Mouse (Mus musculus) limb, embryonic 12.5 days (tissue): ENCODE results near the gene Myo1a. TPM values are rescaled to one million over a fixed set of nuclear protein-coding genes. Genes with fewer than 3 reads are reported as not detected.

Experiments
- ATAC-seq: fragments of 200-750 bp; cut with Nextera tagmentation; 2 replicates; pipeline ENCODE4 v1.8.0; 2017; ENCODE audit warnings: low read depth, moderate TSS enrichment; ENCODE audit not compliant: insufficient number of reproducible peaks, insufficient read depth, low FRiP score, low TSS enrichment
- H3K27ac ChIP-seq: fragments of 300-500 bp; sonication (generic); 2 replicates; pipeline ENCODE4 v1.5.1; 2016; ENCODE audit warnings: mild to moderate bottlenecking, moderate library complexity
- H3K27me3 ChIP-seq: fragments of 300-500 bp; sonication (generic); 2 replicates; pipeline ENCODE4 v1.6.1; 2016; ENCODE audit warnings: mild to moderate bottlenecking, moderate library complexity
- H3K36me3 ChIP-seq: fragments of 300-500 bp; sonication (generic); 2 replicates; pipeline ENCODE4 v1.6.1; 2016; ENCODE audit warnings: mild to moderate bottlenecking, moderate library complexity
- H3K4me1 ChIP-seq: fragments of 300-500 bp; sonication (generic); replicated peaks from 2 replicates; pipeline ENCODE4 v1.6.1; 2016
- H3K4me2 ChIP-seq: fragments of 300-500 bp; sonication (generic); 2 replicates; pipeline ENCODE4 v1.6.1; 2016; ENCODE audit warnings: mild to moderate bottlenecking, moderate library complexity
- H3K4me3 ChIP-seq: fragments of 300-500 bp; sonication (generic); replicated peaks from 2 replicates; pipeline ENCODE4 v1.5.1; 2016; ENCODE audit warnings: mild to moderate bottlenecking
- H3K9ac ChIP-seq: fragments of 300-500 bp; sonication (generic); replicated peaks from 2 replicates; pipeline ENCODE4 v1.6.1; 2016; ENCODE audit warnings: mild to moderate bottlenecking, moderate library complexity
- H3K9me3 ChIP-seq: fragments of 300-500 bp; sonication (generic); 2 replicates; pipeline ENCODE4 v1.6.1; 2016; ENCODE audit warnings: mild to moderate bottlenecking, moderate library complexity
- WGBS: fragments of 180-500 bp; shearing (Covaris S2); methylation state at CpG from one replicate; pipeline ENCODE4 v1.1.7; 2016; 5-methylcytosine and 5-hydroxymethylcytosine counted together
- polyA plus RNA-seq: library from polyadenylated mRNA; unstranded; fragments of >200 nt; fragmentation: Nextera tagmentation; extraction: Ambion mirVana; gene quantifications from 2 replicates; pipeline ENCODE4 v1.2.1, GENCODE M21; 2016

The Myo1a gene
- polyA plus RNA-seq, 1 experiment from 2014 or later = 0.59 TPM

GRCm38 (mm10) chr10:127730933-127731310 lies 26.0 kb downstream of the Myo1a start:
- ATAC-seq = no peak
- Histone ChIP-seq H3K27me3 (peaks cover 16% of the 10 kb centered on the region), H3K4me1 (peaks cover 6% of the 10 kb centered on the region; the same call in 1 of the 2 replicates), H3K36me3 (no peaks in the 10 kb centered on the region), H3K4me2 (no peak overlapping the region), H3K27ac (no peak overlapping the region), H3K4me3 (no peak overlapping the region), H3K9me3 (no peaks in the 10 kb centered on the region), H3K9ac (no peak overlapping the region)
- WGBS = 44% methylated on average over 9 of the region's 9 CpGs

- H3K4me1 ChIP-seq = peaks cover 6% of the 10 kb centered on the region; the same call in 1 of the 2 replicates
- no peaks in the 10 kb centered on the region for H3K36me3 ChIP-seq
- H3K9me3 ChIP-seq = no peaks in the 10 kb centered on the region
- H3K4me3 ChIP-seq = no peak overlapping the region
- H3K27me3 ChIP-seq = peaks cover 15% of the 10 kb centered on the region
- ATAC-seq = no peak
- H3K4me2 ChIP-seq = no peak overlapping the region
- no peak overlapping the region for H3K27ac ChIP-seq
- whole genome bisulfite sequencing = 24% methylated on average over 5 of the region's 5 CpGs
- H3K9ac ChIP-seq = no peak overlapping the region
Measured at GRCm38 (mm10) chr10:127731397-127731796, 26.4 kb downstream of the Myo1a start.

DNA sequence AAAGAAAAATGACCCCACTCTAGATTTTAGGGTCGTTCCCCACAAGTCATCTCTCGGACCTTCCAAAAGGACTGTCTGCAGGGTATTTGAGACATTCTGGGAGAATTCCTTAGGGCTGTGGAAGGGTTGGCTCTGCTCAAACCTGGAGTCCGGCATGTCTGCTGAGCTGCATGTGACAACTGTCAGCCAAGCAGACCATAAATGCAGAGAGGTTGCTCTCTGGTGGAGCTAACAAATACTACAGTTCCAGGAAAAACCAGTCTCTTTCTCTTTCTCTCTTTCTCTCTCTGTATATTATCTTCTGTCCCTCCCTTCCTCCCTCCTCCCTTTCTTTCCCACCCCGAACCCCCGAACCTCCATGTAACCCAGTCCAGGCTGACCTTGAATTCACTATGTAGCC lies 29.5 kb downstream of the Myo1a start:
- Histone ChIP-seq H3K4me3 (no peak overlapping the region), H3K4me2 (no peak overlapping the region), H3K9ac (no peak overlapping the region), H3K36me3 (no peaks in the 10 kb centered on the region), H3K27ac (no peak overlapping the region), H3K27me3 (no peaks in the 10 kb centered on the region; the same call in 1 of the 2 replicates), H3K4me1 (peaks cover 8% of the 10 kb centered on the region; the same call in 1 of the 2 replicates), H3K9me3 (peaks cover 3% of the 10 kb centered on the region; the same call in 1 of the 2 replicates)
- WGBS = 51% methylated on average over 5 of the region's 5 CpGs
- no peak for ATAC-seq

GRCm38 (mm10) chr10:127736266-127736665 lies 31.3 kb downstream of the Myo1a start:
- Histone ChIP-seq H3K9ac (no peak overlapping the region), H3K4me3 (no peak overlapping the region), H3K27ac (no peak overlapping the region), H3K4me2 (no peak overlapping the region), H3K4me1 (peaks cover 14% of the 10 kb centered on the region), H3K9me3 (peaks cover 3% of the 10 kb centered on the region; the same call in 1 of the 2 replicates), H3K36me3 (peaks cover 1% of the 10 kb centered on the region; the same call in 1 of the 2 replicates), H3K27me3 (no peaks in the 10 kb centered on the region; the same call in 1 of the 2 replicates)
- 77% methylated on average over 2 of the region's 2 CpGs for WGBS
- no peak for ATAC-seq

- no peak overlapping the region for H3K4me3 ChIP-seq
- no peak overlapping the region for H3K9ac ChIP-seq
- peaks cover 3% of the 10 kb centered on the region; the same call in 1 of the 2 replicates for H3K9me3 ChIP-seq
- H3K27me3 ChIP-seq = no peaks in the 10 kb centered on the region; the same call in 1 of the 2 replicates
- no peak overlapping the region for H3K27ac ChIP-seq
- H3K4me2 ChIP-seq = no peak overlapping the region
- peaks cover 13% of the 10 kb centered on the region for H3K4me1 ChIP-seq
- ATAC-seq = no peak
- WGBS = 73% methylated on average over 4 of the region's 4 CpGs
- peaks cover 8% of the 10 kb centered on the region for H3K36me3 ChIP-seq
Measured at GRCm38 (mm10) chr10:127736916-127737315, 31.9 kb downstream of the Myo1a start.

GRCm38 (mm10) chr10:127737552-127737951 lies 32.6 kb downstream of the Myo1a start:
- H3K9ac ChIP-seq = no peak overlapping the region
- 30% methylated on average over 2 of the region's 2 CpGs for WGBS
- H3K4me2 ChIP-seq = no peak overlapping the region
- no peak overlapping the region for H3K4me3 ChIP-seq
- H3K27ac ChIP-seq = no peak overlapping the region
- peaks cover 13% of the 10 kb centered on the region for H3K4me1 ChIP-seq
- ATAC-seq = no peak
- peaks cover 3% of the 10 kb centered on the region; the same call in 1 of the 2 replicates for H3K9me3 ChIP-seq
- H3K36me3 ChIP-seq = peaks cover 14% of the 10 kb centered on the region
- H3K27me3 ChIP-seq = no peaks in the 10 kb centered on the region; the same call in 1 of the 2 replicates

- H3K9ac ChIP-seq = no peak overlapping the region
- H3K4me2 ChIP-seq = peak overlapping the region; percentile 54
- H3K36me3 ChIP-seq = peaks cover 22% of the 10 kb centered on the region
- WGBS = 48% methylated on average over 13 of the region's 13 CpGs
- no peaks in the 10 kb centered on the region; the same call in 1 of the 2 replicates for H3K27me3 ChIP-seq
- peaks cover 13% of the 10 kb centered on the region for H3K4me1 ChIP-seq
- peak overlapping the region; percentile 99; the same call in 1 of the 2 replicates for H3K4me3 ChIP-seq
- no peak for ATAC-seq
- peak overlapping the region; percentile 17; the same call in 1 of the 2 replicates for H3K27ac ChIP-seq
- H3K9me3 ChIP-seq = peaks cover 3% of the 10 kb centered on the region; the same call in 1 of the 2 replicates
Measured at GRCm38 (mm10) chr10:127738151-127738882, 33.3 kb downstream of the Myo1a start.

GRCm38 (mm10) chr10:127739083-127739660 lies 34.2 kb downstream of the Myo1a start, which contains the start of gene Zbtb39:
Zbtb39 (plus strand) TSS chr10:127739538.
- Histone ChIP-seq H3K27ac (peak within 1 kb of the TSS; percentile 91), H3K4me3 (peak within 1 kb of the TSS; percentile 99), H3K36me3 (peaks cover 30% of the 10 kb centered on the region), H3K4me1 (peaks cover 13% of the 10 kb centered on the region), H3K27me3 (no peaks in the 10 kb centered on the region), H3K9me3 (peaks cover 3% of the 10 kb centered on the region; the same call in 1 of the 2 replicates), H3K4me2 (peak within 1 kb of the TSS; percentile 82), H3K9ac (peak within 1 kb of the TSS; percentile 99)
- WGBS = 4% methylated on average over 22 of the region's 61 CpGs
- peak; percentile 80 for ATAC-seq

DNA sequence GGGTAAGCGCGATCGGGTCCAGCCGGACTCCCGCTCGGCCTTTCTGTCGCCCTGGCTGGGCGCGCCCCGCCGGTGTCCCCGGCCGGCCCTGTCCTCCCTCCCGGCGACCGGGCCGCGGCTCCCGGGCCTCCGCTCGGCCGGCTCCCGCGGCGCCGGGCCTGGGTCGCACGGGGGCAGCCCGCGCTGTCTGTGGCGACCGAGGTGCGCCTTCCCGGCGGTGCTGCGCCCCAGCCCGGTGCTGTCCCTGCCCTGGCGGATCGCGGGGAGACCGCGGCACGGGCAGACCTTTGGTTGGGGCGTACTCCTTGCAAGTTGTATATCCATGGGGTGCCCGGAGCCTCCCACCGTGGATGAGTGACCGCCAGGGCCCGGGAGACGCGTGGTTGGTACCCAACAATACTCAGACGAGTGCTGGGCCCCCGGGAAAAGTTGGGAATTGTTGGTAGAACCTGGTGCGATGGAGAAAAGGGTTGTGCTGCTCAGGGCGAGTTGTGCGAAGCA lies 34.7 kb downstream of the Myo1a start:
- Histone ChIP-seq H3K27me3 (no peaks in the 10 kb centered on the region), H3K4me1 (peaks cover 13% of the 10 kb centered on the region), H3K9me3 (peaks cover 3% of the 10 kb centered on the region; the same call in 1 of the 2 replicates), H3K27ac (peak overlapping the region; percentile 91), H3K36me3 (peaks cover 35% of the 10 kb centered on the region), H3K4me2 (peak overlapping the region; percentile 82), H3K9ac (peak overlapping the region; percentile 99), H3K4me3 (peak overlapping the region; percentile 99)
- under 1% methylated on average over 45 of the region's 55 CpGs for WGBS
- peak; percentile 24; the same call in 1 of the 2 replicates for ATAC-seq

DNA sequence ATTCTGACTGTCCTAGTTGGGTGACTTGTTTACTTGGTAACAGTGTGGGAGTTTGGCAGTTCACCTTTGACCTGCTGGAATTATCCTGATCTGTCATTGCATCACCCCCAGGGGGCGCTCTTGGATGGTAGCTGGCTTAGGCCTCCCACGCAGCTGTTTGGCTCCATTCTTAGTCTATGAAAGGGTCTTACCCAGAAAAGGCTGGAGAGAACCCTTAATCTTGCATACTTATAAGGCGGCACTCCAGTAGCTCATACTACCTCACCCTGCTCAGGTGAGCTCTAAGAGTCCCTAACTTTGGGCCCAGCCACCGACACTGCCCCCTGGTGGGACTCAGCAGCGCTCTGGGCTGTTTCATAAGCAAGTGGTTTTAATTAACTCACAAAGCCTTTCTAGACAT lies 39.7 kb downstream of the Myo1a start:
- ATAC-seq = no peak
- Histone ChIP-seq H3K27me3 (no peaks in the 10 kb centered on the region; the same call in 1 of the 2 replicates), H3K4me2 (no peak overlapping the region), H3K27ac (no peak overlapping the region), H3K4me1 (peaks cover 21% of the 10 kb centered on the region), H3K4me3 (no peak overlapping the region), H3K36me3 (peaks cover 75% of the 10 kb centered on the region), H3K9me3 (no peaks in the 10 kb centered on the region), H3K9ac (no peak overlapping the region)
- 59% methylated on average over 5 of the region's 5 CpGs for WGBS

GRCm38 (mm10) chr10:127745886-127746285 lies 40.9 kb downstream of the Myo1a start:
- peaks cover 12% of the 10 kb centered on the region for H3K4me1 ChIP-seq
- no peak for ATAC-seq
- 77% methylated on average over 5 of the region's 5 CpGs for WGBS
- H3K9ac ChIP-seq = no peak overlapping the region
- H3K4me2 ChIP-seq = no peak overlapping the region
- no peaks in the 10 kb centered on the region for H3K9me3 ChIP-seq
- H3K4me3 ChIP-seq = no peak overlapping the region
- peaks cover 3% of the 10 kb centered on the region; the same call in 1 of the 2 replicates for H3K27me3 ChIP-seq
- no peak overlapping the region for H3K27ac ChIP-seq
- H3K36me3 ChIP-seq = peaks cover 79% of the 10 kb centered on the region
